Mouse (Mus musculus): ENCODE results near the gene Oas1e. TPM values are rescaled to one million over a fixed set of nuclear protein-coding genes. Genes with fewer than 3 reads are reported as not detected.

Oas1e gene
- total and polyA plus RNA-seq, 3 experiments, result not detected

GRCm38 (mm10) chr5:120833335-120834280 lies 38.3 kb upstream of the Oas1e start:
- in situ Hi-C loops (cut with MboI; ENCODE audit: low pct_ligation_motif_present, low pct_unique_long_range_greater_than_20kb, low sequenced_read_pairs), result no loop called here
- Histone ChIP-seq H3K27me3 (replicated peaks) (peaks cover 33% of the 10 kb centered on the region), H3K4me2 (ENCODE audit: insufficient read depth, low read depth, poor library complexity, severe bottlenecking) (no peak overlapping the region), H3K4me3 (replicated peaks in 1 of 3; ENCODE audit: low read depth in 2 of 3, low read length in 2 of 3, poor library complexity in 1 of 3) (no peak overlapping the region), H3K36me3 (replicated peaks in 1 of 2; ENCODE audit: control insufficient read depth in 1 of 2, insufficient read depth in 1 of 2, low read length in 1 of 2) (no peaks in the 10 kb centered on the region), H3K79me2 (replicated peaks; ENCODE audit: control insufficient read depth, extremely low read depth, insufficient read depth, poor library complexity, severe bottlenecking) (no peaks in the 10 kb centered on the region), H3K9me3 (replicated peaks; ENCODE audit: low read length) (no peaks in the 10 kb centered on the region), H3K4me1 (ENCODE audit: control insufficient read depth in 1 of 2, insufficient read depth in 2 of 2) (0 out of 4 replicates have a peak, but pooled peaks cover 0 to 3% of the 10 kb centered on the region in 2 experiments), H3K27ac (ENCODE audit: insufficient read depth, low read depth) (no peak overlapping the region), H3K9ac (ENCODE audit: insufficient read depth, low read depth) (no peak overlapping the region)
- no peak for DNase-seq (ENCODE audit: extremely low read depth)
- TF ChIP-seq ELF1 (IDR thresholded peaks at IDR 0.05; ENCODE audit: low read depth, low read length), result no peak
- TF ChIP-seq POLR2AphosphoS2 (IDR thresholded peaks at IDR 0.05; ENCODE audit: low read depth, low read length), result no peak
- no peak for TF ChIP-seq MYC (IDR thresholded peaks at IDR 0.05; ENCODE audit: low read depth, low read length)
- no peak for TF ChIP-seq RAD21 (IDR thresholded peaks at IDR 0.05; ENCODE audit: low read depth, low read length)
- no peak for TF ChIP-seq JUN (IDR thresholded peaks at IDR 0.05; ENCODE audit: insufficient read depth, low read depth, low read length)
- TF ChIP-seq PAX5 (IDR thresholded peaks at IDR 0.05; ENCODE audit: low read length), result no peak
- no peak for TF ChIP-seq USF2 (conservative IDR thresholded peaks at IDR 0.05; ENCODE audit: low read depth, low read length)
- TF ChIP-seq ZNF384 (IDR thresholded peaks at IDR 0.05; ENCODE audit: low read depth, low read length), result no peak
- no peak for TF ChIP-seq GABPA (IDR thresholded peaks at IDR 0.05; ENCODE audit: insufficient replicate concordance, low read depth, low read length)
- TF ChIP-seq UBTF (IDR thresholded peaks at IDR 0.05; ENCODE audit: low read depth, low read length), result no peak
- no peak for TF ChIP-seq ZC3H11A (IDR thresholded peaks at IDR 0.05; ENCODE audit: low read depth, low read length)
- no peak for TF ChIP-seq CHD1 (IDR thresholded peaks at IDR 0.05; ENCODE audit: low read depth, low read length)
- TF ChIP-seq TCF12 (IDR thresholded peaks at IDR 0.05; ENCODE audit: low read depth, low read length), result no peak
- no peak for TF ChIP-seq USF1 (IDR thresholded peaks at IDR 0.05; ENCODE audit: low read depth, low read length)
- TF ChIP-seq KAT2A (IDR thresholded peaks at IDR 0.05; ENCODE audit: insufficient replicate concordance, low read length), result no peak
- no peak for TF ChIP-seq RCOR1 (conservative IDR thresholded peaks at IDR 0.05; ENCODE audit: low read depth, low read length)
- no peak for TF ChIP-seq MEF2A (IDR thresholded peaks at IDR 0.05; ENCODE audit: borderline replicate concordance, low read depth, low read length)
- dilution Hi-C loops (cut with MboI; ENCODE audit: extremely low pct_ligation_motif_present, extremely low pct_unique_long_range_greater_than_20kb, low sequenced_read_pairs), result no loop called here

GRCm38 (mm10) chr5:120831031-120831430 lies 35.7 kb upstream of the Oas1e start:
- dilution Hi-C loops (cut with MboI; ENCODE audit: extremely low pct_ligation_motif_present, extremely low pct_unique_long_range_greater_than_20kb, low sequenced_read_pairs), result no loop called here
- H3K9ac ChIP-seq (ENCODE audit: insufficient read depth, low read depth), result no peak overlapping the region
- no peak overlapping the region for H3K4me2 ChIP-seq (ENCODE audit: insufficient read depth, low read depth, poor library complexity, severe bottlenecking)
- H3K4me3 ChIP-seq (replicated peaks in 1 of 3; ENCODE audit: low read depth in 2 of 3, low read length in 2 of 3, poor library complexity in 1 of 3), result no peak overlapping the region
- H3K79me2 ChIP-seq (replicated peaks; ENCODE audit: control insufficient read depth, extremely low read depth, insufficient read depth, poor library complexity, severe bottlenecking), result no peaks in the 10 kb centered on the region
- H3K36me3 ChIP-seq (replicated peaks in 1 of 2; ENCODE audit: control insufficient read depth in 1 of 2, insufficient read depth in 1 of 2, low read length in 1 of 2), result no peaks in the 10 kb centered on the region
- in situ Hi-C loops (cut with MboI; ENCODE audit: low pct_ligation_motif_present, low pct_unique_long_range_greater_than_20kb, low sequenced_read_pairs), result no loop called here
- peaks cover 23% of the 10 kb centered on the region for H3K27me3 ChIP-seq (replicated peaks)
- peak; percentile 34 for DNase-seq (ENCODE audit: extremely low read depth)
- H3K9me3 ChIP-seq (replicated peaks; ENCODE audit: low read length), result no peaks in the 10 kb centered on the region
- H3K27ac ChIP-seq (ENCODE audit: insufficient read depth, low read depth), result no peak overlapping the region
- H3K4me1 ChIP-seq (ENCODE audit: control insufficient read depth in 1 of 2, insufficient read depth in 2 of 2), result 0 out of 4 replicates have a peak, but pooled peaks cover 0 to 3% of the 10 kb centered on the region in 2 experiments
- TF ChIP-seq ELF1 (IDR thresholded peaks at IDR 0.05; ENCODE audit: low read depth, low read length) (no peak), KAT2A (IDR thresholded peaks at IDR 0.05; ENCODE audit: insufficient replicate concordance, low read length) (no peak), E2F4 (IDR thresholded peaks at IDR 0.05; ENCODE audit: insufficient replicate concordance, low read depth, low read length) (no peak), SMC3 (IDR thresholded peaks at IDR 0.05; ENCODE audit: low read depth, low read length) (no peak)
